Mouse (Mus musculus): ENCODE measurements around the gene Plcxd2. TPM values are rescaled to one million over a fixed set of nuclear protein-coding genes. Genes with fewer than 3 reads are reported as not detected.

Plcxd2 gene
- polyA plus RNA-seq, 1 experiment = 0.50 TPM

DNA sequence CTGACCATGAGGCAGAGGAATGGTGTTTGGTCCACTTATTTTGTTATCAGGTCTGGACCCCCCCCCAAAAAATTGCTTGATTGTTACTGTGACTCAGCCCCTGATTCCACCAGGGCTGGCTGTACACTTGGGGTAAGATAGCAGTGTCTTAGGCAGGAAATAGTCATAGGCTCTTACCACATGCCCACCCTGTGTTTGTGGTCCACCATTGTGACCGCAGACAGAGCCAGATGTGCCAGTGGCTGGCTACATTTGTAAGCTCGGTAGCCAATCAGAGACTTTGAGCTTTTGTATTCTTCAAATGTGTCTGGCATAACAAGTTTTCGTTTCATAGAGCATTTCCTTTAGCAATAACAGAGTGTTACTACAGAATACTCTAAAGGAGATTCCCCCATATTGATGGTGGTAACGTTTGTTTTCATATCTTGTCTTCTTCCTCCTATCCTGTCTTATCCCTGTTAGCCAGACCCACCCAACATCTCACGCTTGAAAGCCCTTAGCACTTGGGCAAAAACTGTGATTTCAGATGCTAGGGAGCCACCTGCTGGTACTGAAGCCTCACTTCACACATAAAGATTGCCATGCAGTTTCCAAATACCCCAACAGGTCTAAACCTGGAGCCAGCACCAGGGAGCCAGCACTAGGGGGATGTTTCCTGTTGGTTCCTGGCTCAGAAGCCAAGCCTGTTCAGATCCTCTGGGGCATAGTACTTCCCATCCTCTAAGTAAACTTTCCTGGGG lies 12.3 kb upstream of the Plcxd2 start:
- no peaks in the 10 kb centered on the region for H3K79me2 ChIP-seq (ENCODE audit: control insufficient read depth, insufficient read depth)
- TF ChIP-seq FOSL1 (IDR thresholded peaks at IDR 0.05; ENCODE audit: insufficient read depth, low read length, poor library complexity, severe bottlenecking) (no peak), CTCF (IDR thresholded peaks at IDR 0.05; ENCODE audit: control insufficient read depth, insufficient read depth, insufficient read length) (peak; percentile 65)
- no peaks in the 10 kb centered on the region for H3K36me3 ChIP-seq (ENCODE audit: control insufficient read depth, insufficient read depth)
- H3K27me3 ChIP-seq (ENCODE audit: control insufficient read depth, insufficient read depth, insufficient read length) = no peaks in the 10 kb centered on the region
- no peaks in the 10 kb centered on the region for H3K79me3 ChIP-seq (ENCODE audit: low read depth)
- no peak overlapping the region for H3ac ChIP-seq (ENCODE audit: control insufficient read depth, insufficient read length, low read depth)
- H3K4me3 ChIP-seq (ENCODE audit: insufficient read depth, poor library complexity, severe bottlenecking) = no peak overlapping the region

- no peak for TF ChIP-seq CTCF (IDR thresholded peaks at IDR 0.05; ENCODE audit: control insufficient read depth, insufficient read depth, insufficient read length)
- no peak for TF ChIP-seq FOSL1 (IDR thresholded peaks at IDR 0.05; ENCODE audit: insufficient read depth, low read length, poor library complexity, severe bottlenecking)
- TF ChIP-seq MYOG (IDR thresholded peaks at IDR 0.05; ENCODE audit: control insufficient read depth, extremely low read depth, insufficient read length) = no peak
- TF ChIP-seq MYOD1 (IDR thresholded peaks at IDR 0.05; ENCODE audit: control insufficient read depth, insufficient read length, low read depth) = no peak
- TF ChIP-seq CEBPB (IDR thresholded peaks at IDR 0.05; ENCODE audit: low read depth) = no peak
- no peak for TF ChIP-seq MAX (IDR thresholded peaks at IDR 0.05)
- TF ChIP-seq USF1 (IDR thresholded peaks at IDR 0.05; ENCODE audit: low read depth) = no peak
- Histone ChIP-seq H3K4me3 (ENCODE audit: insufficient read depth, poor library complexity, severe bottlenecking) (no peak overlapping the region), H3K27me3 (ENCODE audit: control insufficient read depth, insufficient read depth, insufficient read length) (no peaks in the 10 kb centered on the region), H3K36me3 (ENCODE audit: control insufficient read depth, insufficient read depth) (no peaks in the 10 kb centered on the region), H3ac (ENCODE audit: control insufficient read depth, insufficient read length, low read depth) (no peak overlapping the region), H3K79me2 (ENCODE audit: control insufficient read depth, insufficient read depth) (no peaks in the 10 kb centered on the region), H3K79me3 (ENCODE audit: low read depth) (no peaks in the 10 kb centered on the region)
These were observed 11.3 kb upstream of the Plcxd2 start for GRCm38 (mm10) chr16:46021302-46021701.

DNA sequence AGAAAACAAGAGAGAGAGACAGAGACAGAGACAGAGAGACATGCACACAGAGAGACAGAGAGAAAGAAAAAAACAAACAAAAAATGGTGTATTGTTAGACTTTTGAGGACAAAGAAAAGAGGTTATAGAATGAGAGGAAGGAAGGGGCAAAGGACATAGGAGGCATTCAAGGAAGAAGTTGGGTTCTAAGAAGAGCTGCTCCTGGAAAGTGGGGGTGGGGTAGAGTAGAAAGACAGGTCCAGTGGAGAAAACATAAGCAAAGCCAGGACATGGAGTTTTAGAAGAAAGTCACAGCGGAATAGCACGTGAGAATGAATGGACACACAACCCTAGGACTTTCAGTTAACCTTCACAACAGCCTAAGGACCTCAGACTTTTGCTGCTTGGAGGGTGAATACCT lies 10.4 kb upstream of the Plcxd2 start:
- H3ac ChIP-seq (ENCODE audit: control insufficient read depth, insufficient read length, low read depth) = no peak overlapping the region
- H3K79me2 ChIP-seq (ENCODE audit: control insufficient read depth, insufficient read depth) = no peaks in the 10 kb centered on the region
- H3K27me3 ChIP-seq (ENCODE audit: control insufficient read depth, insufficient read depth, insufficient read length) = no peaks in the 10 kb centered on the region
- no peaks in the 10 kb centered on the region for H3K36me3 ChIP-seq (ENCODE audit: control insufficient read depth, insufficient read depth)
- TF ChIP-seq FOSL1 (IDR thresholded peaks at IDR 0.05; ENCODE audit: insufficient read depth, low read length, poor library complexity, severe bottlenecking) (no peak), CTCF (IDR thresholded peaks at IDR 0.05; ENCODE audit: control insufficient read depth, insufficient read depth, insufficient read length) (no peak)
- H3K4me3 ChIP-seq (ENCODE audit: insufficient read depth, poor library complexity, severe bottlenecking) = no peak overlapping the region
- no peaks in the 10 kb centered on the region for H3K79me3 ChIP-seq (ENCODE audit: low read depth)

DNA sequence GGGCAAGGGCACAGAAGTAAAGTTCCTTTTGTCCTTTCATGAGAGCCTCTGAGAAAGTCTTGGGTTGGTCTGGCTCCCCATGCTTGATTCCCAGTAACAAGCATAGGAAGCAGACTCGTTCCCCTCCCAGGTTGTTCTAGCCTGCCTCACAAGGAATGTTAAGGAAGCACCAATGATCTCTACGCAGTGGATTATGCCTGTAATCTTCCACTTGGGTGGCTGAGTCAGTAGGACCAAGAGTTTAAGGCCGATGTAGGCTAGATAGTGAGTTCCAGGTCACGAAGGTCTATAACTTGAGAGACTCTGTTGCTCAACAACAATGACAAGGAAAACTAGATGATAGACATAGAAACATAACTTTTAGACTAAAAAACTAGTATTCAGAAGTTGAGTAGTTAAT lies 9.8 kb upstream of the Plcxd2 start:
- H3K79me3 ChIP-seq (ENCODE audit: low read depth) = no peaks in the 10 kb centered on the region
- no peak for TF ChIP-seq USF1 (IDR thresholded peaks at IDR 0.05; ENCODE audit: low read depth)
- TF ChIP-seq FOSL1 (IDR thresholded peaks at IDR 0.05; ENCODE audit: insufficient read depth, low read length, poor library complexity, severe bottlenecking) = no peak
- no peak for TF ChIP-seq MAX (IDR thresholded peaks at IDR 0.05)
- TF ChIP-seq CTCF (IDR thresholded peaks at IDR 0.05; ENCODE audit: control insufficient read depth, insufficient read depth, insufficient read length) = no peak
- no peak for TF ChIP-seq MYOG (IDR thresholded peaks at IDR 0.05; ENCODE audit: control insufficient read depth, extremely low read depth, insufficient read length)
- TF ChIP-seq MYOD1 (IDR thresholded peaks at IDR 0.05; ENCODE audit: control insufficient read depth, insufficient read length, low read depth) = no peak
- no peak for TF ChIP-seq CEBPB (IDR thresholded peaks at IDR 0.05; ENCODE audit: low read depth)
- H3K36me3 ChIP-seq (ENCODE audit: control insufficient read depth, insufficient read depth) = no peaks in the 10 kb centered on the region
- H3K4me3 ChIP-seq (ENCODE audit: insufficient read depth, poor library complexity, severe bottlenecking) = no peak overlapping the region
- no peak overlapping the region for H3ac ChIP-seq (ENCODE audit: control insufficient read depth, insufficient read length, low read depth)
- no peaks in the 10 kb centered on the region for H3K79me2 ChIP-seq (ENCODE audit: control insufficient read depth, insufficient read depth)
- H3K27me3 ChIP-seq (ENCODE audit: control insufficient read depth, insufficient read depth, insufficient read length) = no peaks in the 10 kb centered on the region

- TF ChIP-seq MYOD1 (IDR thresholded peaks at IDR 0.05; ENCODE audit: control insufficient read depth, insufficient read length, low read depth) = no peak
- TF ChIP-seq CTCF (IDR thresholded peaks at IDR 0.05; ENCODE audit: control insufficient read depth, insufficient read depth, insufficient read length) = no peak
- no peak for TF ChIP-seq USF1 (IDR thresholded peaks at IDR 0.05; ENCODE audit: low read depth)
- no peak for TF ChIP-seq FOSL1 (IDR thresholded peaks at IDR 0.05; ENCODE audit: insufficient read depth, low read length, poor library complexity, severe bottlenecking)
- TF ChIP-seq MAX (IDR thresholded peaks at IDR 0.05) = no peak
- TF ChIP-seq MYOG (IDR thresholded peaks at IDR 0.05; ENCODE audit: control insufficient read depth, extremely low read depth, insufficient read length) = no peak
- TF ChIP-seq CEBPB (IDR thresholded peaks at IDR 0.05; ENCODE audit: low read depth) = no peak
- H3K4me3 ChIP-seq (ENCODE audit: insufficient read depth, poor library complexity, severe bottlenecking) = no peak overlapping the region
- no peaks in the 10 kb centered on the region for H3K36me3 ChIP-seq (ENCODE audit: control insufficient read depth, insufficient read depth)
- no peaks in the 10 kb centered on the region for H3K27me3 ChIP-seq (ENCODE audit: control insufficient read depth, insufficient read depth, insufficient read length)
- H3K79me3 ChIP-seq (ENCODE audit: low read depth) = no peaks in the 10 kb centered on the region
- no peak overlapping the region for H3ac ChIP-seq (ENCODE audit: control insufficient read depth, insufficient read length, low read depth)
- no peaks in the 10 kb centered on the region for H3K79me2 ChIP-seq (ENCODE audit: control insufficient read depth, insufficient read depth)
These were observed 9.3 kb upstream of the Plcxd2 start for GRCm38 (mm10) chr16:46019359-46019758.

DNA sequence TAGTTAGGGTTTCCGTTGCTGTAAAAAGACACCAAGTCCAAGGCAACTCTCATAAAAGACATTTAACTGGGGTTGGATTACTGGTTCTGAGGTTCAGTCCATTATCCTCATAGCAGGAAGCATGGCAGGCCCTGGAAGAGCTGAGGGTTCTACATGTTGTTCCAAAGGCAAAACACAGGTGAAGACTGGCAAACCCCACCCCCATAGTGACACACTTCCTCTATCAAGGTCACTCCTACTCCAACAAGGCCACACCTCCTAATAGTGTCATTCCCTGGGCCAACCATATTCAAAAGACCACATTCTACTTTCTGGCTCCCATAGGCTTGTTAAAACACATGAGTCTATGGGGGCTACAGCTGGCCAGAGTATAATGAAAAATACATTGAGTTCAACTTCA lies 1.7 kb upstream of the Plcxd2 start:
- no peaks in the 10 kb centered on the region for H3K79me2 ChIP-seq (ENCODE audit: control insufficient read depth, insufficient read depth)
- H3ac ChIP-seq (ENCODE audit: control insufficient read depth, insufficient read length, low read depth) = no peak overlapping the region
- no peaks in the 10 kb centered on the region for H3K79me3 ChIP-seq (ENCODE audit: low read depth)
- TF ChIP-seq CTCF (IDR thresholded peaks at IDR 0.05; ENCODE audit: control insufficient read depth, insufficient read depth, insufficient read length) (no peak), USF1 (IDR thresholded peaks at IDR 0.05; ENCODE audit: low read depth) (no peak), MYOG (IDR thresholded peaks at IDR 0.05; ENCODE audit: control insufficient read depth, extremely low read depth, insufficient read length) (no peak), MAX (IDR thresholded peaks at IDR 0.05) (no peak), FOSL1 (IDR thresholded peaks at IDR 0.05; ENCODE audit: insufficient read depth, low read length, poor library complexity, severe bottlenecking) (no peak), CEBPB (IDR thresholded peaks at IDR 0.05; ENCODE audit: low read depth) (no peak), MYOD1 (IDR thresholded peaks at IDR 0.05; ENCODE audit: control insufficient read depth, insufficient read length, low read depth) (no peak)
- H3K36me3 ChIP-seq (ENCODE audit: control insufficient read depth, insufficient read depth) = no peaks in the 10 kb centered on the region
- H3K4me3 ChIP-seq (ENCODE audit: insufficient read depth, poor library complexity, severe bottlenecking) = no peak overlapping the region
- no peaks in the 10 kb centered on the region for H3K27me3 ChIP-seq (ENCODE audit: control insufficient read depth, insufficient read depth, insufficient read length)
